Comparison of ENCODE assay signal across 13 mouse cellular contexts in the genomic region with DNA sequence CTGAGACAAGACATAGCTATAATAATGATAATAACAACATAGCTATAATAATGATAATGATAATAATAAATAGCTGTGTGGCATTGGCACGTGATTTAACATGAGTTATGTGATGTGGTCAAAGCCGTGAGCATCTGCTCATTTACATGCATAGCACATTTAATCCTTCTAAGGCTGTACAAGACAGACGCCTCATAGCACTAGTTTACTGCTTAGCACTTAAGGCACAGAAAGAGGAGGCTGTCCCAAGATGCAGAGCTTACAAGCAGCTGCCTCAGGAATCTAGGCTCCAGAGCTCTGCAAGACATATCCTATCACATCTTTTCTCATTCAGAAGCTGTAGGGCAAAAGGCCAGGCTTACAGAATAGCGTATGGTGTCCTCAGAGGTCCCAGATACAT.
"Had no signal": no experiment of that assay in that cellular context is flagged by ENCODE, and none has a peak within 500 bp of the region (broad histone marks: within the 10 kb centered on the region; RNA-seq: fewer than 3 reads in every experiment).

No protein-coding gene starts in this region.

- H3K36me3 ChIP-seq: kidney, embryonic 15.5 days; liver, embryonic 13.5 days had no signal

- H3K4me2 ChIP-seq: kidney, embryonic 15.5 days; liver, embryonic 13.5 days; midbrain, embryonic 11.5 days had no signal

- H3K27me3 ChIP-seq: kidney, embryonic 15.5 days; liver, embryonic 13.5 days had no signal

- H3K9ac ChIP-seq: kidney, embryonic 15.5 days; liver, embryonic 13.5 days had no signal

- H3K9me3 ChIP-seq: kidney, embryonic 15.5 days; liver, embryonic 13.5 days had no signal

- H3K4me3 ChIP-seq: kidney, embryonic 15.5 days; left cerebral cortex, adult 2 months; liver, embryonic 13.5 days had no signal

- H3K4me1 ChIP-seq: kidney, embryonic 15.5 days; liver, embryonic 13.5 days had no signal

- DNase-seq: kidney, adult 8-10 months; kidney, postnatal 10 days; kidney, postnatal 36 days; layer of hippocampus, postnatal 36 days; liver, embryonic 13.5 days; lung, adult 2 months; lung, postnatal 14 days; lung, postnatal 4 days; thymus, adult 18-20 months; thymus, postnatal 36 days had no signal

- H3K27ac ChIP-seq: kidney, embryonic 15.5 days; left cerebral cortex, adult 2 months; liver, embryonic 13.5 days had no signal
